Mouse (Mus musculus) cerebellum, adult 2 months (tissue): ENCODE results near the gene Fmo4. TPM values are rescaled to one million over a fixed set of nuclear protein-coding genes. Genes with fewer than 3 reads are reported as not detected.
A peak's percentile ranks its signal among the peaks of the same experiment; 100 is the strongest.

ENCODE experiments used
- DNase-seq, 2 experiments: peaks; one replicate each; pipeline ENCODE4 v3.0.0; 2021
- H3K27ac ChIP-seq: fragments of 200-500 bp; 2 replicates; pipeline ENCODE4 v1.5.1; 2012; ENCODE audit warnings: low read length, control low read depth, inconsistent platforms; ENCODE audit not compliant: insufficient read depth
- H3K27me3 ChIP-seq: fragments of 200-500 bp; 2 replicates; pipeline ENCODE4 v1.6.1; 2012; ENCODE audit warnings: inconsistent platforms, mild to moderate bottlenecking, low read length, moderate library complexity; ENCODE audit not compliant: control insufficient read depth, insufficient read depth
- H3K4me1 ChIP-seq: fragments of 200-500 bp; 2 replicates; pipeline ENCODE4 v1.6.1; 2011; ENCODE audit warnings: low read length; ENCODE audit not compliant: control insufficient read depth, insufficient read depth
- H3K4me3 ChIP-seq: fragments of 200-500 bp; replicated peaks from 2 replicates; pipeline ENCODE3; 2011; ENCODE audit warnings: mild to moderate bottlenecking, low read depth, low read length, control low read depth; ENCODE audit not compliant: insufficient read depth
- CTCF ChIP-seq: fragments of 200-500 bp; IDR thresholded peaks from 2 replicates; pipeline ENCODE4 v1.5.1; 2011; ENCODE audit warnings: low read depth, mild to moderate bottlenecking, control low read depth, low read length, moderate library complexity, borderline replicate concordance; ENCODE audit not compliant: insufficient read depth
- POLR2A ChIP-seq: fragments of 200-500 bp; IDR thresholded peaks from 2 replicates; pipeline ENCODE4 v1.6.1; 2011; ENCODE audit warnings: low read length, control low read depth, borderline replicate concordance; ENCODE audit not compliant: insufficient read depth
- WGBS: fragments of 180-500 bp; shearing (Covaris S2); methylation state at CpG from one replicate; pipeline ENCODE4 v1.1.7; 2018; 5-methylcytosine and 5-hydroxymethylcytosine counted together
- polyA plus RNA-seq: library from polyadenylated mRNA; depleted of rRNA; stranded (reverse); fragments of >200 nt; gene quantifications from 2 replicates; pipeline ENCODE4 v1.2.3, GENCODE M21; 2012; rRNA removed

Gene Fmo4
- polyA plus RNA-seq: 0.07 TPM in 1 of 2 replicates, not detected in the other

GRCm38 (mm10) chr1:162813836-162814156 is at the start of gene Fmo4:
Gene Fmo4 (minus strand): TSS chr1:162813972.
- TF ChIP-seq POLR2A (no peak), CTCF (no peak)
- DNase-seq: peak in 1 of 2 experiments; percentile 3
- H3K4me3 ChIP-seq: no peak within 1 kb of the TSS
- H3K4me1 ChIP-seq: no peaks in the 10 kb centered on the region
- 28% methylated on average over 8 of the region's 8 CpGs for WGBS
- no peak within 1 kb of the TSS for H3K27ac ChIP-seq
- H3K27me3 ChIP-seq: no peaks in the 10 kb centered on the region

- 46% methylated on average over 1 of the region's 1 CpGs for WGBS
- DNase-seq: no peak
- no peaks in the 10 kb centered on the region for H3K4me1 ChIP-seq
- TF ChIP-seq CTCF (no peak), POLR2A (no peak)
- no peak overlapping the region for H3K4me3 ChIP-seq
- H3K27ac ChIP-seq: no peak overlapping the region
- no peaks in the 10 kb centered on the region for H3K27me3 ChIP-seq
These were observed 48.6 kb upstream of the Fmo4 start for GRCm38 (mm10) chr1:162862328-162862727.

- DNase-seq: peak in 1 of 2 experiments; percentile 3
- no peaks in the 10 kb centered on the region for H3K4me1 ChIP-seq
- H3K27me3 ChIP-seq: no peaks in the 10 kb centered on the region
- no peak overlapping the region for H3K27ac ChIP-seq
- H3K4me3 ChIP-seq: no peak overlapping the region
- no peak for TF ChIP-seq POLR2A
- TF ChIP-seq CTCF: no peak
- WGBS: 21% methylated on average over 9 of the region's 9 CpGs
These were observed 46.3 kb upstream of the Fmo4 start for GRCm38 (mm10) chr1:162859996-162860605.

- no peak overlapping the region for H3K4me3 ChIP-seq
- 20% methylated on average over 10 of the region's 10 CpGs for WGBS
- TF ChIP-seq CTCF (no peak), POLR2A (no peak)
- no peaks in the 10 kb centered on the region for H3K27me3 ChIP-seq
- no peak overlapping the region for H3K27ac ChIP-seq
- H3K4me1 ChIP-seq: no peaks in the 10 kb centered on the region
- DNase-seq: no peak
These were observed 45.8 kb upstream of the Fmo4 start for GRCm38 (mm10) chr1:162859545-162859976.

GRCm38 (mm10) chr1:162858748-162859130 is 45.0 kb upstream of the Fmo4 start:
- peak in 1 of 2 experiments; percentile 3 for DNase-seq
- Histone ChIP-seq H3K27me3 (no peaks in the 10 kb centered on the region), H3K4me1 (no peaks in the 10 kb centered on the region), H3K27ac (no peak overlapping the region), H3K4me3 (peak overlapping the region; percentile 46)
- 6% methylated on average over 12 of the region's 12 CpGs for WGBS
- TF ChIP-seq POLR2A (no peak), CTCF (no peak)

GRCm38 (mm10) chr1:162857766-162858747 is 44.3 kb upstream of the Fmo4 start:
- H3K4me1 ChIP-seq: no peaks in the 10 kb centered on the region
- no peak overlapping the region for H3K27ac ChIP-seq
- 32% methylated on average over 18 of the region's 18 CpGs for WGBS
- H3K27me3 ChIP-seq: no peaks in the 10 kb centered on the region
- TF ChIP-seq CTCF: no peak
- DNase-seq: no peak
- H3K4me3 ChIP-seq: no peak overlapping the region

- Histone ChIP-seq H3K27ac (no peak overlapping the region), H3K27me3 (no peaks in the 10 kb centered on the region), H3K4me1 (no peaks in the 10 kb centered on the region), H3K4me3 (no peak overlapping the region)
- WGBS: 71% methylated on average over 3 of the region's 3 CpGs
- TF ChIP-seq POLR2A (no peak), CTCF (no peak)
- DNase-seq: no peak
These were observed 40.2 kb upstream of the Fmo4 start for GRCm38 (mm10) chr1:162853812-162854482.
